ENCODE assay signal across 10 mouse cellular contexts in genomic region chr1:106549025-106549424, GRCm38 (mm10).
A peak's percentile ranks its signal among the peaks of the same experiment; 100 is the strongest.
DNase-seq lines count a peak whose midpoint lies in the region; ATAC-seq lines count a peak whose summit lies in the region.
"Had no signal": no experiment of that assay in that cellular context is flagged by ENCODE, and none has a peak within 500 bp of the region (broad histone marks: within the 10 kb centered on the region; RNA-seq: fewer than 3 reads in every experiment).

No protein-coding gene starts in this region.

- H3K27me3 ChIP-seq in lung, embryonic 15.5 days = no peaks in the 10 kb centered on the region
- H3K27me3 ChIP-seq in heart, embryonic 15.5 days = no peaks in the 10 kb centered on the region
- H3K27me3 ChIP-seq in forebrain, embryonic 15.5 days = no peaks in the 10 kb centered on the region
- no peaks in the 10 kb centered on the region for H3K27me3 ChIP-seq in midbrain, embryonic 15.5 days (replicated peaks)
- no peaks in the 10 kb centered on the region for H3K27me3 ChIP-seq in forebrain, embryonic 13.5 days

- peak overlapping the region; percentile 79 for H3K27ac ChIP-seq in lung, embryonic 15.5 days
- H3K27ac ChIP-seq in brown adipose tissue, adult 24 weeks (replicated peaks; ENCODE audit: low read depth, low read length) = peak overlapping the region; percentile 94
- H3K27ac ChIP-seq in heart, embryonic 15.5 days = peak overlapping the region; percentile 66
- H3K27ac ChIP-seq in forebrain, embryonic 15.5 days (replicated peaks) = no peak overlapping the region
- H3K27ac ChIP-seq in midbrain, embryonic 15.5 days = no peak overlapping the region
- no peak overlapping the region for H3K27ac ChIP-seq in forebrain, embryonic 13.5 days

- H3K4me3 ChIP-seq in lung, embryonic 15.5 days = no peak overlapping the region
- H3K4me3 ChIP-seq in brown adipose tissue, adult 24 weeks (ENCODE audit: insufficient read depth, low read depth, low read length) = no peak overlapping the region
- no peak overlapping the region for H3K4me3 ChIP-seq in heart, embryonic 15.5 days
- H3K4me3 ChIP-seq in forebrain, embryonic 15.5 days = no peak overlapping the region
- H3K4me3 ChIP-seq in midbrain, embryonic 15.5 days = no peak overlapping the region
- H3K4me3 ChIP-seq in forebrain, embryonic 13.5 days = no peak overlapping the region

- WGBS in lung, embryonic 15.5 days = 68% methylated on average over 5 of the region's 5 CpGs
- WGBS in heart, embryonic 15.5 days = 60% methylated on average over 5 of the region's 5 CpGs
- 83% methylated on average over 5 of the region's 5 CpGs for WGBS in forebrain, embryonic 15.5 days
- WGBS in midbrain, embryonic 15.5 days = 79% methylated on average over 5 of the region's 5 CpGs
- WGBS in forebrain, embryonic 13.5 days = 90% methylated on average over 5 of the region's 5 CpGs

- H3K9ac ChIP-seq in lung, embryonic 15.5 days = no peak overlapping the region
- no peak overlapping the region for H3K9ac ChIP-seq in heart, embryonic 15.5 days
- no peak overlapping the region for H3K9ac ChIP-seq in forebrain, embryonic 15.5 days (replicated peaks)
- no peak overlapping the region for H3K9ac ChIP-seq in midbrain, embryonic 15.5 days
- no peak overlapping the region for H3K9ac ChIP-seq in forebrain, embryonic 13.5 days

- no peak overlapping the region for H3K4me2 ChIP-seq in lung, embryonic 15.5 days
- H3K4me2 ChIP-seq in heart, embryonic 15.5 days = no peak overlapping the region
- H3K4me2 ChIP-seq in forebrain, embryonic 15.5 days (replicated peaks) = no peak overlapping the region
- no peak overlapping the region for H3K4me2 ChIP-seq in midbrain, embryonic 15.5 days
- no peak overlapping the region for H3K4me2 ChIP-seq in forebrain, embryonic 13.5 days

- no peaks in the 10 kb centered on the region for H3K9me3 ChIP-seq in lung, embryonic 15.5 days
- H3K9me3 ChIP-seq in heart, embryonic 15.5 days (replicated peaks) = no peaks in the 10 kb centered on the region
- no peaks in the 10 kb centered on the region for H3K9me3 ChIP-seq in forebrain, embryonic 15.5 days
- H3K9me3 ChIP-seq in midbrain, embryonic 15.5 days = no peaks in the 10 kb centered on the region
- H3K9me3 ChIP-seq in forebrain, embryonic 13.5 days (replicated peaks) = no peaks in the 10 kb centered on the region

- H3K36me3 ChIP-seq in lung, embryonic 15.5 days = no peaks in the 10 kb centered on the region
- H3K36me3 ChIP-seq in heart, embryonic 15.5 days = no peaks in the 10 kb centered on the region
- H3K36me3 ChIP-seq in forebrain, embryonic 15.5 days = no peaks in the 10 kb centered on the region
- no peaks in the 10 kb centered on the region for H3K36me3 ChIP-seq in midbrain, embryonic 15.5 days (replicated peaks)
- H3K36me3 ChIP-seq in forebrain, embryonic 13.5 days (ENCODE audit: poor library complexity, severe bottlenecking) = no peaks in the 10 kb centered on the region

- DNase-seq in lung, postnatal 14 days = no peak
- DNase-seq: cerebellum, adult 2 months; gastrocnemius, postnatal 14 days had no signal

- peaks cover 33% of the 10 kb centered on the region for H3K4me1 ChIP-seq in lung, embryonic 15.5 days
- peaks cover 33% of the 10 kb centered on the region for H3K4me1 ChIP-seq in brown adipose tissue, adult 24 weeks (ENCODE audit: control insufficient read depth, insufficient read depth, insufficient read length, low read length)
- peaks cover 21% of the 10 kb centered on the region for H3K4me1 ChIP-seq in heart, embryonic 15.5 days (replicated peaks)
- H3K4me1 ChIP-seq in forebrain, embryonic 15.5 days = peaks cover 16% of the 10 kb centered on the region
- H3K4me1 ChIP-seq in midbrain, embryonic 15.5 days = no peaks in the 10 kb centered on the region
- H3K4me1 ChIP-seq in forebrain, embryonic 13.5 days = no peaks in the 10 kb centered on the region

- no peak for ATAC-seq in lung, embryonic 15.5 days (ENCODE audit: borderline replicate concordance, extremely low read depth, low FRiP score, low TSS enrichment)
- ATAC-seq in heart, embryonic 15.5 days (replicated peaks; ENCODE audit: insufficient number of reproducible peaks, insufficient read depth, low FRiP score, low read depth) = no peak
- peak; percentile 62 for ATAC-seq in megakaryocyte progenitor cell, adult 5-6 weeks (replicated peaks; ENCODE audit: poor library complexity)
- ATAC-seq in forebrain, embryonic 15.5 days (replicated peaks) = no peak
- no peak for ATAC-seq in midbrain, embryonic 15.5 days (replicated peaks)
- ATAC-seq in forebrain, embryonic 13.5 days = no peak

Comparison
In these comparisons a context has a peak if more than half of its experiments do, and no peak if none do; other contexts are left out.
1. H3K27ac ChIP-seq: peak in lung, embryonic 15.5 days (single experiment), brown adipose tissue, adult 24 weeks (single experiment) and heart, embryonic 15.5 days (single experiment); none in forebrain, embryonic 15.5 days (single experiment), midbrain, embryonic 15.5 days (single experiment) and forebrain, embryonic 13.5 days (single experiment).